Mouse (Mus musculus) adrenal gland, postnatal 4 days (tissue): Measurements from ENCODE around the gene St3gal2. TPM values are rescaled to one million over a fixed set of nuclear protein-coding genes. Genes with fewer than 3 reads are reported as not detected.
"Not testable (repeated sequence)": the region's sequence is repeated elsewhere in the genome, so short reads cannot be mapped to it uniquely, and the experiment has no call there.

Experiments
- DNase-seq, 2 experiments: peaks; one replicate each; pipeline ENCODE4 v3.0.0; 2021 to 2022; ENCODE audit warnings: low spot score in 2 of 2, mixed read lengths in 2 of 2
- long read RNA-seq, 2 experiments: library from polyadenylated mRNA; stranded (forward); transcript quantifications; one replicate each; pipeline ENCODE4 v2.0.0; 2021
- total RNA-seq, 2 experiments: library from RNA; stranded (reverse); gene quantifications; 2 replicates each; pipeline ENCODE4 v1.2.3; 2021

Gene St3gal2
- 10 to 100 TPM; 26.8 to 30.5 TPM for total RNA-seq
- long read RNA-seq, experiment 1, full-length matches to known transcripts: 12 of 16 reads
- long read RNA-seq, experiment 1, partial matches to known transcripts: 3 of 16 reads
- long read RNA-seq, experiment 1, other reads (novel, unspliced or antisense): 1 of 16 reads
- long read RNA-seq, experiment 2, full-length matches to known transcripts: 21 of 44 reads
- long read RNA-seq, experiment 2, partial matches to known transcripts: 22 of 44 reads
- long read RNA-seq, experiment 2, other reads (novel, unspliced or antisense): 1 of 44 reads

DNA sequence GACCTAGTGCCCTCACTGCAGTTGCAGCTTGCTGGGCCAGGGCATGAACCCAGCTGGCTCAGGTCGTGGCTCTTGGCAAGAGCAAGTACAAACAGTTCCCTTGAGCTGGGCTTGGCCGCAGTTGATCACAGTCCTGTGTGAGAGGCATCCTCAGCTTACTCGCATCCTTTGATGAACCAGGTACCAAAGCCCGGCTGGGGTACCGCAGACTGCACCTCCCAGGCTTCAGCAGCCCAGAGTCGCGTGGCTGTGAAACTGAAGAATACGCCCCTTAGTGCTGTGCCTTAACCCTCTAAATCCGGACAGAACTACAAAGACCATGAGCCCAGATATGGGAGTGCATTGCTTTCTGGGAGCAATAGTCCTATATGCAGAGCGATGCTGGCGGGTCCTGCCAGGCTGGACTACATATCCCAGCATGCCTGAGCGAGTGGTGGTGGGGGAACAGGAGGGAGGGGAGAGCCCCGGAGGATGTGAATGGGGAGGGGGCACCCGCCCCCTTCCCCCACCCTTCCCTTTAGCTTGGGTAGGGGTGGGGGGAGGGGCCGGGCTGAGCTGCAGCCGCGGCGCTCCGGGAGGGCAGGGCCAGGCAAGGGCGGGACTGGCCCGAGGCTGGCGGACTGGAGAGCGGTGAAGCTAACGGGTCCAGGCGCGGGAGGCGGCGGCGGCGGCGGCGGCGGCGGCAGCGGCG is at the start of gene St3gal2:
St3gal2 (plus strand) TSS at position 582 of the 691 bp plus-strand sequence.
- peak; percentile 41 to 72 for DNase-seq

DNA sequence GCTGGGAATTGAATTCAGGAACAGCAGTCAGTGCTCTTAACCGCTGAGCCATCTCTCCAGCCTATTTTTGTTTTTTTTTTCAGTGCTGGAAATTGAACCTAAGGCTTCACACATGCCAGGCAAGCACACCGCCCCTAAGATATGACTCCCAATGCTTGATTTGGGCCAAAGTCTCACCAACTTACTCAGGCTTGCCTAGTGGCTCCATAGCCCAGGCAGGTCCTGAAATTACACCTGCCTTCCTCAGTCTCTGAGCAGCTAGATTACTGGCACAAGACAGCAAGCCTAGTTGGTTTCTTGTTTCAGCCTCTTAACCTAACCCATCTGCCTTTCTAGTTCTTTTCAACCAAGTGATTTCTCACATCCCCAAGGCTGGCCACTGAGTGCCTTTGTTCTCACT is 49.2 kb upstream of the St3gal2 start:
- no peak for DNase-seq

DNA sequence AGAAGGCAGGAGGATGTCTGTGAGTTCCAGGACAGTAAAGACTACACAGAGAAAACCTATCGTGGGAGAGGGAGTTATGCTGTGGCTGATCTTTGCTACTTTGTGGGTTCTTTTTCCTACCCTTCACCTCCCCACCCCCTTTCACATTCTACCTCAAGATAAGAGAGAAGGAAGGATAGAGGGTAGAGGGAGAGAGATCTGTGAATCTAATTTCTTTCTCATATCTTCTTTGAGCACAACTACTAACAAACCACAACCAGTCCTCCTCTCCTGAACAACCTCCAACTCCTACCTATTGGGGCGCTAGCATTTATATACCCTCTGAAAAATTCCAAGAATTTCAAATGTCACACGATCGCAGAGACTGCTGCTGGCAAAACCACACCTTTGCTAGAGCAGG is 41.9 kb upstream of the St3gal2 start:
- no peak for DNase-seq

DNA sequence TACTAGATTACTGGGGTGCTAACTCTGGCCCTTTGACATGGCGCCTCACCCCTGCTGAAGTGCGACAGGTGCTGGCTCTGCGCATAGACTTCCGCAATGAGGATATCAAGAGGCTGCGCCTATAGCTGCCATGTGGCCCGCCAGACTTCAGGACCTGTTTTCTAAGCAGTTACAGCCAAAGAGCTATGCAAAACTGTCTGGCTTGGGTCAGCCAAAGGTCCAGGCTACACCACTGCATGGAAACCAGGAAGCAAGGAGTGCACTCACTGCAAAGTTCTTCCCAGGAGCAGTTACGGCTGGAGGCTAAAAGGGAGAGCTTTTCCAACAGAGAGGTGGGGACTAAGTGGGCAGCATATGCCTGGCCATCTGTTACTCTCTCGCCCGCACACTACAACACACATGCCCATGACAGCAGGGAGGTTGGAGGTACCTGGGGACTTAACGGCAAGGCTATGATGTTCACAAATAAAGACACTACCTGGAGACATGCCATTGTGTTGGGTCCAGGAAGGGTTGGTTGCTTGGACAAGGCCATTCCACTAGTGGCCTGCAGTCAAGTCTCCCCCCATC is 37.9 kb upstream of the St3gal2 start:
- no peak for DNase-seq

DNA sequence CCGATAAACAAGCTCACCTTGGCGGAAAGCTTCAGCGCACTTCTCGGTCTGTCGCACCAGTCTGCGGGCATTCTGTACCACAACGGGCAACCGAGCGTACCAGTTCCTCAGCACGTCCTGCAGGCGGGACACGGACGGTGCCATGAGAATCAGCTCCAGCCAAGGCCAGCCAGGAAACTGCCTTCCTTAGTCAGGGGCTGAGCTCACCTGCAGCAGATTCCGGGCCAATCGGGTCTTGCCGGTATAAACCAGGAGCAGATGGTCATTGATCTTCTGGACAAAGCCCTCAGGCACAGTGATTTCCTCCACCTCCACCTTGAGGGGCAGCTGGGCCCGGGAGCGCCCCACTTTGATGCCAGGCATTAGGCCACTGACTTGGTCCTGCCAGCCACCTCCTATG is 35.9 kb upstream of the St3gal2 start:
- no peak for DNase-seq

DNA sequence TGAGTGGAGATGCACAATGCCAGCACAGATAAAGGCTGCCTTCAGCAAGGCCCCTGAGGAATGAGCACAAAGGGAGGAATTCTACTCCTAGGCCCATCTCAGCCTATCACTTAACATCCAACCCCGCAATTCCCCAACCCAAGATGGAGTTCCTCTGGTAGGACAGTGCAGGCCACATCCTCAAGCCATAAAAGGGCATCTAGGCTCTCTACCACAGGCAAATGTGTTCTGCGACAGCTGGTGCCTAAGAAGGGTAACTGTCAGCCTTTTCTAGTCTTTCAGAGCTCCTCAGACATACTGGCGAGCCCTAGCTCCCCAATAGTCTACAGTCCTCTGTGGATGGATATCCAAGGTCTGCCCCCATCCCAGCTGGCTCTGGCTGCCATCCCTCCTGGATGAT is 33.1 kb upstream of the St3gal2 start:
- DNase-seq: no peak

DNA sequence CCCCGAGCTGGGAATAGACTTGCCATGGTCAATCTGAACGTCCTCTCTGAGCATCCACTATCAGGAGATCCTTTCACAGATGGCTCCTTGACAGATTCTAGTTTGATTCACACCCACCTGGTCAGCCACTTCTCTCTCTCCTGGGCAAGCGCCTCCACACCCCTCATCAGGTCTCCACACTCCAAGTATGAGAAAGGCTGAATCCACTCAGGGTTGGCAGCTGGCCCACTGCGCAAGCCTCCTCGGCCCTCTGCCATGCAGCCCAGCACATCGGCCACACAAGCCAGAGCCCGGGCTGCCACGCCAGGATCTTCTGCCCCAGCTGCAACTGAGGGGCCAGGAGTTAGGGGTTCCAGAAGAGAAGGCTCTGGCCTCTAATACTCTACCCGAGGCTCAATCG is 32.2 kb upstream of the St3gal2 start:
- no peak for DNase-seq

DNA sequence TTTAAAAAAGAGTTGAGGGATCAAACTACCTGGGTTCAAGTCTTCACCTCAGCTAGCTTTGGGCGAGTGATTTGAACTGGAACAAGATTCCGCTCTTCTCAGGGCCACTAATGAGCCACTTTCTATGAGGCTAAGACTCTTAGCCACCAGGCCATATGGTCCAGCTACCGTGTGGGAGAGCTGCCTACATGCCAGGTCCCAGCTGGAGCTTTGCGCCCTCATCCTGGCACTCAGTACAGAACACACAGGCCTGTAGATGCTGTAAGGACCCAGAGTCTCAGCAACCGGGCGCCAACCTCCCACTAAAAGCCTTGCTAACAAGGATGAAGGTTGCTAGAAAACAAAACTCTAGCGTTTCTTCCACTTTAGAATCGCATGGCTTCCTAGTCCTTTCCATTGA is 31.3 kb upstream of the St3gal2 start:
- DNase-seq: no peak

DNA sequence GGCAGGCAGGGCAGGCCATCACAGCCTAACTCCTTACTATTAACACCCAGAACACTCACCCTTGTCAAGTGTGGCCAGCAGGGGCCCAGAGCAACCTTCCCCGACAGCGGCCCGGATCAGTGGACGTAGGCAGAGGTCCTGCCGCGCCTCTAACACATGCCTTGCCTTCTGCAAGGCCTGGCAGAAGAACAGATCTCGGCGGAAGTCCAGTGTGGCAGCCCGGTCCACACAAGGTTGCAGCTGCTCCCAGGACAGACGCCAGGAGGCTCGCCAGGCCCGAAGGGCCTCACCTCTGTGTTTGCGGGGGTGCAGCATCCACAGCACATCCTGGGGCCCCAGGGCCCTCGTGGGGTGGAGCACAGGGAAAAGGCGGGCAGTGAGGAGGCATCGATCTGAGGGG is 30.9 kb upstream of the St3gal2 start:
- DNase-seq: no peak

DNA sequence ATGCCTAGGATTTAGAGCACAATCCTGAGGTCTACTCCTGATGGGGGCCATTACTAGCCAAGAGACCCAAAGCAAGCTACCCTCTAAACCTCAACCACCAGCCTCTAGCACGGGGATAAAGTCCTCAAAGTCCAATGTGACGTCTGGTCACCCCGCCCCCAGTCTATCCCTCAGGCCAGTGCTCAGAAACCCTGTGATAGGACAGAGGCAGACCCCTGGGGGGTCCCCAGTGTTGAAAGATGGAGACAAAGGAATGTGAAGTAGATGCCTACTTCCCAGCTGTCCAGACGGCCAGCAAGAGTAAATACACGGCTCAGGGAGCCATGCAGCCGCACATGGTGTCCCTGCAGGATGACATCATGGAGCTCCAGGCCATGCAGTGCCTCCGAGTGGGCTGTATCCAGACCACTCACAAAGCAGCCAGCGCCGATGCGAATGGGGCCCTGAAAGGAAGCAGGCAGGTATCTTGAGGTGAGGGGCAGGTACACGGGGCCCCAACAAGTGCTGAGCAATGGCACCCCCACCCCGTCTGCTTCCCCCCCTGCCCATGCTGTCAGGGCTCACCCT is 29.7 kb upstream of the St3gal2 start:
- no peak for DNase-seq

DNA sequence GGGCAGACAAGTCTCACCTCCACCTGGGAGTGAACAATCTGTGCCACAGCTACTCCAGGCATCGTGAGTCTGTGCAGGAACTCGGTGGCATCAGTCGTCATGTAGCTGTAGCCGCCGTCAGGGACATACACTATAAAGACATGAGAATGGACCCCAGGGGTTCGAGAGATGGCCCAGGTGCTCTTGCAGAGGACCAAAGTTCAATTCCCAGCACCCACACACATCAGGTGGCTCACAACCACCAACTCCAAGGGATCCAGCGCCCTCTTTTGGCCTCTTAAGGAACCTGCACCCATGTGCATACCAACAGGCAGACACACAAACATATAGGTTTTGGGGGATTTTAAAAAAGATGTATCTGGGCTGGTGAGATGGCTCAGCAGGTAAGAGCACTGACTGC is 27.7 kb upstream of the St3gal2 start:
- DNase-seq: no peak

DNA sequence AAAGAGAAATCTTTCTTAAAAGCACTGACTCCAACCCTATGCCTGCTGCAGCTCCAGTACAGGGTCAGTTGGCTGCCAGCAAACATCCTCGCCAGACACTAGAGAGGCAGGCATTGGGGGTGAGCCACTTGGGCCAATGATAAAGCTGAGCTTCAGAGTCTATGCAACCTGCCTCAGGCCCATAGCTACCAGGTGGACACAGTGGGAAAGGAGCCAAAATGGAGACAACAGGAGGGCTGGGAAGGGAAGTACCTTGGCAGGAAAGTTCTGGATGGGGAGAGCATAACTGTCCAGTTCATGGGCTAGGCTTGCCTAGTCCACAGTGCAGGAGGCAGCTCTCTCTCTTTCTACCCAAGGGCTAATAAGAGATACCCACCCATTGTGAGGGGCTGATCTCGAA is 26.8 kb upstream of the St3gal2 start:
- no peak for DNase-seq

DNA sequence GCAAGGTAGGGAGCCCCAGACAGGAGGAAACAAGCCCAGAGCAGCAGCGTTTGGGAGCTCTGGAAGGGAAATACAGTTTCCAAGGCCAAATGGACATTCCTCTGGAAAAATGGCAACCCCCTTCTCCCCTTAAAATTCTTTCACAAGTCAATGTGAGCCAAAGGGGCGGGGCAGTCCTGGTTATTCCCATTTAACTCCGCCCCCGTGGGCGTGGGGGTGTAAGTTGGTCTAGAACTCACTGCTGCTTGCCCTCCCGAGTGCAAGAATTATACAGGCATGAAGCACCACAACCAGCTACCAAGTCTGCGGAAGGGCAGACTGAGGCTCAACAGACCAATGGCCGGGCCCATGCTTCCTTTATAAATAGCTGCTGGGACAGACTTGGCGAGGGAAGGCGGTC is 24.9 kb upstream of the St3gal2 start:
- no peak for DNase-seq

DNA sequence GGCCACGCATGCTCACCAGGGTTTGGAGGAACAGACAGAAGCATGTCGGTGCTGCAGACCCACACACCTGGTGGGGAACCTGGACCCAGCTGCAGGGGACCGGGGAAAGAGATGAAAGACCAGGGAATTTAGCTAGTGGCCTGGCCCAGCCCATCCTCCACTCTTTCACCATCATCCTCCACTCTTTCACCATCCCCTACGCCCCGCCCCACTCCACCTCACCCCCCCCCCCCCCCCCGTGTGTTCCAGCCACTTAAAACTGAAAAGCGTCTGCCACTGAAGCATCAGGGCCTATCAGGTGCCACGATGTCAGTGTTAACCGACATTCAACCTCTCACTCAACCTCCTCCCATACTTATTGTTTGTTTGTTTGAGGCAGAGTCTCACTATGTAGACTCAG is 24.5 kb upstream of the St3gal2 start:
- DNase-seq: no peak

DNA sequence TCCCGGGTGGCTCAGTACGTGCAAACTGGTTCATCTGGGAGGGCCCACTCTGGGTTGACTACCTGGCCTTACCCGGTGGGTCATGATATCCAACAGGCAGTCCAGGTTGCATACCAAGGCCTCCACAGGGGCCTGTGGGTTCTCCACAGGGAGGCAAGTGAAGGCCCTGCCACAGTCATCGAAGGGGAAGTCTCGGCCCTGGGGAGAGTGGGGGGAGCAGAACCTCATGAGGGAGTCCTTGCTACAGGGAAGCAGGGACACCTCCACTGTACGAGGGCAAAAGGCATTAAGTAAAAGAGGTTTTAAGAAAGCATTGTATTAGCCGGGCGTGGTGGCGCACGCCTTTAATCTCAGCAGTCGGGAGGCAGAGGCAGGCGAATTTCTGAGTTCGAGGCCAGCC is 23.9 kb upstream of the St3gal2 start:
- DNase-seq: no peak

DNA sequence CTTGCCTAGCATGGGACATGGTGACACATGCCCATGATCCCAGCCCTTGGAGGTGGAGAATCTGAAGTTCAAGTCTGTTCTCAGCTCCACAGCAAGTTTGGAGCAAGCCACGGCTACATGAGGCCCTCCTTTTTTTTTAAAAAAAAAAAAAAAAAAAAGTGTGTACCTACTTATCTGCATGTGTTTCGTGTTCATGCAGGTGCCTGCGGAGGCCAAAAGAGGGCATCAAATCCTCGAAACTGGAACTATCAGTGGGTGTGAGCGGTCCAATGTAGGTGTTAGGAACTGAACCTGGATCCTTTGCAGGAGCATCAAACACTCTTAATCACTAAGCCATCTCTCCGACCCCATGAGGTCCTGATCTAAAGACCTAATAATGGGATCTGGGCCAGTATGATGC is 22.2 kb upstream of the St3gal2 start:
- DNase-seq: no peak

DNA sequence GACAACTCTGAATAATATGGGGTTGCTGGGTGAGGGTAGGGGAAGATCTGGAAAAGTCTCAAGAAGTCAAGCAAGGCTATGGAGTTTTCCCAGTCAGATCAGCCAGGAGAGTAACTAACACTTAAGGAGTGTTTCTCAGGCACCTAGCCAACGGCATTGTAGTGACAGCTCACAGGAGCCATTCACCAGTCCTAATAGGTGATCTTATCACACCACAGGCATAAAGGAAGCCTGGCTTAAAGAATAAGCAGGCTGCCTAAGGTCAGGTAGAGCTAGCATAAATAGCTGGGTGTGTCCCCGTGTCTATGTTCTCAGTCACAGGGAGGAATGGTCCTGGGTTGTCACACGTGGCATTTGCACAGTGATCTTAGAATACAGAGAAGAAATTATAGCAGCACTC is 18.7 kb upstream of the St3gal2 start:
- no peak for DNase-seq

DNA sequence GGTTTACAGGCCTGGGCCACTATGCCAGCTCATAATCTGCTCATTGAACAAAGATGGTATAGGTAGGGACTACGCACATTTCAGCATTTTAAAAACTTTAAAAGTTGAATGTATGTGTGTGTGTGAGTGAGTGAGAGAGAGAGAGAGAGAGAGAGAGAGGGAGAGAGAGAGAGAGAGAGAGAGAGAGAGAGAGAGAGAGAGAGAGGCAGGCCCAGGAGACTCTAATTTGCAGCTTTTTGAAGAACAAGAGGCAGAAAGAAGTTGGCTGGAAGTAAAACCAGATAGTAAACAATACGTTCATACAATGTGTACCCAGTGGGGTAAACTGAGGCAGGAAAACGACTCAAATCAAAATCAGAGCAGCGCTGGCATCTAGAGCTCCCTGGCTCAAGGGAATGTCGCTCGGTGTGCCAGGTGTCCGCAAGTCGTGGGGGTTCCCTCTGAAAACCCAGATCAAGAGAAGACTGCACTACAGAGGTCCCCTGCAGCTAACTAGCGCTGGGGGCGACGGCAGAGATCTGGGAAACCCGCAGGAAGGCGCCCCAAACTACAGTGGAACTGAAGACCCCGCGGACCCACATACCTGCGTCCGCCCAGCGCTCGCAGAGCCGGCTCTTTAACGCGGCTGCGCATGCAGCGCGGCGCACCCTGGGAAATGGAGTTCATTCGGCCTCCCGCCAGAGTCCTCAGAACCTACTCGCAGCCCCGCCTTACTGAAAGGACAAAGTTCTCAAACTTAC is 17.7 kb upstream of the St3gal2 start, which contains the start of gene Fuk:
Fuk (minus strand) TSS at position 650 of the 740 bp plus-strand sequence.
- DNase-seq: peak; percentile 42 to 60

DNA sequence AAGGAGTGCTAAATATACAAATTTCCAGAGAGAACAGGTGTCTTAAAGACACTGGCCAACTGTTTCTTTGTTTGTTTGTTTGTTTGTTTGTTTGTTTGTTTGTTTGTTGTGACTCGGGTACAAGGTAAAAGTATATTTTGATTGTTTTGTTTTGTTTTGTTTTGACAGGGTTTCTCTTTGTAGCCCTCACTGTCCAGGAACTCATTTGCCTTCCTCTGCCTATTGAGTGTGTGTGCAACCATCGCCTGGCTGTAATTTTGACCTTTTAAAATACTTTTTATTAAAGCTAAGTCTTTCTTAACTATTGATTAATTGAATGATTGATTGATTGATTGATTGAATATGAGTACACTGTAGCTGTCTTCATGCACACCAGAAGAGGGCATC is 17.1 kb upstream of the St3gal2 start:
- DNase-seq: no peak

DNA sequence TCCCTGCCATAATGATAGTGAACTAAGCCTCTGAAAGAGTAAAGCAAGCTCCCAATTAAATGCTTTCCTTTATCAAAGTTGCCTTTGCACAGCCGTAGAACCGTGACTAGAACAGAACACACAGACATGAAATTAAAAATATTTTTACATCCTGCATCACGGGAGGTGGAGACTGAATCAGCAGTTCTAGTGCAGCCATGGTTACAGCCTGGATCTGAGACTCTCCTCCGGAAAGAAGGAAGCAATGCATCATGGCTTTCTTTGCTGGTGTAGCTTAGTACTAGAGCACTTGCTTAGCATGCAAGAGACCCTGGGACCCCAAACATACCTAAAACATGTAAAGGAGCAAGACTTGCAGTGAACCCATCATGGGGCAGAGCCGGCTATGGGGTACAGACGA is 14.3 kb upstream of the St3gal2 start:
- DNase-seq: no peak

DNA sequence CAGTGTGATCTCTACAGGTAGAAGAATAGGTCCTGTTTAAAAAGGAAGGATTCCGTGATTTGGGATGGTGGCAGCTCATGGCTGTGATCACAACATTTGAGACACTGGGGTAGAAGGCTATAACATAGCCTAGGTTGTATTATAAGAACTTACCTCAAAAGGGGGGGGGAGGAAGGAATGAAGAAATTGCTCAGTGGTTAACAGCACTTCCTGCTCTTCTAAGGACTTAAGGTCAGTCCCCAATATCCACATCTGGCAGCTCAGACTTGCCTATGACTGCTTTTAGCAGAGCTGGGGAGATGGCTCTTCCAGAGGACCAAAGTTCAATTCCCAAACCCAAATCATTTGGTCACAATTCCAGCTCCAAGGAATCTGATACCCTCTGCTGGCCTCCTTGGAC is 13.0 kb upstream of the St3gal2 start:
- no peak for DNase-seq

DNA sequence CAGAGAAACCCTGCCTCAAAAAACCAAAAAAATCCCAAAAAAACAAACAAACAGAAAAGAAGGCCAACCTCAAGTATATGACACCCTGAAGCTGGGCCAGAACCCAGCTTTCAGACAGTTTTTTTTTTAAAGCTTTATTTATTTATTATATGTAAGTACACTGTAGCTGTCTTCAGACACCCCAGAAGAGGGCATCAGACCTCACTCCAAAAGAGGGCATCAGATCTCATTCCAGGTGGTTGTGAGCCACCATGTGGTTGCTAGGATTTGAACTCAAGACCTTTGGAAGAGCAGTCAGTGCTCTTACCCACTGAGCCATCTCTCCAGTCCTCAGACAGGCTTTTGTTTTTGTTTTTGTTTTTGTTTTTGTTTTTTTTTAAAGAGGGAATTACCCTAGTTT is 9.9 kb upstream of the St3gal2 start:
- not testable (repeated sequence) for DNase-seq
